Mouse (Mus musculus): Measurements from ENCODE around the gene Glrp1.

- TF ChIP-seq POLR2A (IDR thresholded peaks at IDR 0.05; ENCODE audit: low read depth, low read length) (no peak), CTCF (IDR thresholded peaks at IDR 0.05; ENCODE audit: extremely low read depth, insufficient read length, insufficient replicate concordance, low read depth, low read length) (no peak)
These were observed 43.4 kb downstream of the Glrp1 start for GRCm38 (mm10) chr1:88466325-88467064.
